Mouse (Mus musculus): ENCODE measurements around the gene Tcap. TPM values are rescaled to one million over a fixed set of nuclear protein-coding genes. Genes with fewer than 3 reads are reported as not detected.

Gene Tcap
- 0.56 TPM in 1 of 2 replicates, not detected in the other for total RNA-seq (2017)

DNA sequence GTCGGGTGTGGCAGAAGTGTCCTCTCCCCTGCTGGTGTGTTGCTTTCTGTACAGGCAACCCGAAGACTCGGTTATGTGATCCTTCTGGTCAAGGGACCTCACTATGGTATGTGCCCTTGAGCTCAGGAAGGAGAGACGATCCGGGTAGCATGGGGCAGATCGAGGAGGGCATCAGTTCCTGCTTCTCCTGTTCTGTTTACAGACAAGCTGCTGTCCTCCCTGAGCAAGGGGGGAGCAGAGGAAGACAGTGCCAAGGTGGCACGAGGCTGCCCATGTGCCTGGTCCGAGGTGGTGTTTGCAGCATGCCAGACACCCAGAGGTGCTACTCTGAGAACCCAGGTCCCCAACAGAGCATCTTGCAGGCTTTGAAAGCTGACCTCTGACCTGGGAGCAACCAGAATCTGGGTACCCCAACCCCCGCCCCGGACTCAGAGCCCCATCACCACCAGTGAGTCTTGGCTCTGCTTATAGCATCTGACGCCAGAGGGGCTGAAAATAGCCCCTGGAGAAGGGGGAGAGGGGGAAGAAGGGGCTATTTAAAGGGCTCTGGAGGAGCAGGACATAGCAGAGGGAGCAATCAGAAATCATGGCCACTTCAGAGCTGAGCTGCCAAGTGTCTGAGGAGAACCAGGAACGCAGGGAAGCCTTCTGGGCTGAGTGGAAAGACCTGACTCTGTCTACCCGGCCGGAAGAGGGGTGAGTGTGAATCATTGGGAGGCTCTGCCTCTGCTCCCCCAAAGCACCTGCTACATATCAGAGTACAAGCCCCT is at the start of gene Tcap:
Tcap (plus strand) TSS at position 551 of the 770 bp plus-strand sequence.
- ATAC-seq (replicated peaks in 1 of 2; ENCODE audit: insufficient read depth in 1 of 2, low FRiP score in 2 of 2, low TSS enrichment in 1 of 2, low read depth in 1 of 2, poor library complexity in 2 of 2, severe bottlenecking in 2 of 2), result no peak

- ATAC-seq (replicated peaks in 1 of 2; ENCODE audit: insufficient read depth in 1 of 2, low FRiP score in 2 of 2, low TSS enrichment in 1 of 2, low read depth in 1 of 2, poor library complexity in 2 of 2, severe bottlenecking in 2 of 2), result peak in 1 of 2 experiments; percentile 19; a peak in 1 of 4 replicates
These were observed 49.5 kb upstream of the Tcap start for GRCm38 (mm10) chr11:98333981-98334741.

DNA sequence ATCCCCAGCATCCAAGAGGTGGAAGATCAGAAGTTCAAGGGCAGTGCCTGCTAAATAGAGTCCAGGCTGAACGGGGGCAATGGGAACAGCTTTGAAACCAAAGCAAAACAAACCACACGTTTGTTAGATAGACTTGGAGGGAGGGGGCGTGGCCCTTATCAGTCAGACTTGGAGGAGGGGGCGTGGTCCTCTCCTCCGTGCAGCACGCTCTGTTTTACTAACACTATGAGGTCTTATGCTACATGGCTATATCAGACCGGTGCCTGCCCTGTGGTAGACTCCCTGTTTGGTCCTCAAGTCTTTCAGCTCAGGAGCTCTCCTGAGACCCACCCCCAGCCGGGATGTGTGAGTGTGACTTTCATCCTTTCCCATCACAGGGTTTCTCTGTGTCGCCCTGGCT is 48.4 kb upstream of the Tcap start:
- ATAC-seq (replicated peaks in 1 of 2; ENCODE audit: insufficient read depth in 1 of 2, low FRiP score in 2 of 2, low TSS enrichment in 1 of 2, low read depth in 1 of 2, poor library complexity in 2 of 2, severe bottlenecking in 2 of 2), result no peak

GRCm38 (mm10) chr11:98336245-98337107 is 47.1 kb upstream of the Tcap start:
- ATAC-seq (replicated peaks in 1 of 2; ENCODE audit: insufficient read depth in 1 of 2, low FRiP score in 2 of 2, low TSS enrichment in 1 of 2, low read depth in 1 of 2, poor library complexity in 2 of 2, severe bottlenecking in 2 of 2), result no peak

DNA sequence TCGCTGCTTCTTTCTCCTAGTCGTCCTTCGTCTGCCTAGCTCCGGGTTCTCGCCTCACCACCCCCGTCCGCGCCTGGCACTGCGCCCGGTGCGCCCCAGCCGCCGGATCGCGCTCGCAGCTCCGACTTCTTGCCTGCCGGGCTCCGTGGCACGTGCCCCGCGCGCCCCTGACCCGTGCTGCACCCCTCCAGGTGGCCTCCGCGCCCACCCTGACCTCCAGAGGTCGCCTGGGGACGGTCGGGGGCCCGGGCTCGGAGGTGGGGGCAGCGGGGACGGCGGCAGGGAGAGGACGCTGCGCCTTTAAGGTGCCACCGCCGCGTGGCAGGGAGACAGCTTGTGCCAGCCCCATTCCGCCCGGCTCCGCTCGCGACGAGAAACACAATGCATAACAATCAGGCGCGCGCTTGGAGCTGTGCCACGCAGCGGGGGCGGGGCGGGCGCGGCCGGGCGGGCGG is 45.1 kb upstream of the Tcap start:
- ATAC-seq (replicated peaks in 1 of 2; ENCODE audit: insufficient read depth in 1 of 2, low FRiP score in 2 of 2, low TSS enrichment in 1 of 2, low read depth in 1 of 2, poor library complexity in 2 of 2, severe bottlenecking in 2 of 2), result no peak

DNA sequence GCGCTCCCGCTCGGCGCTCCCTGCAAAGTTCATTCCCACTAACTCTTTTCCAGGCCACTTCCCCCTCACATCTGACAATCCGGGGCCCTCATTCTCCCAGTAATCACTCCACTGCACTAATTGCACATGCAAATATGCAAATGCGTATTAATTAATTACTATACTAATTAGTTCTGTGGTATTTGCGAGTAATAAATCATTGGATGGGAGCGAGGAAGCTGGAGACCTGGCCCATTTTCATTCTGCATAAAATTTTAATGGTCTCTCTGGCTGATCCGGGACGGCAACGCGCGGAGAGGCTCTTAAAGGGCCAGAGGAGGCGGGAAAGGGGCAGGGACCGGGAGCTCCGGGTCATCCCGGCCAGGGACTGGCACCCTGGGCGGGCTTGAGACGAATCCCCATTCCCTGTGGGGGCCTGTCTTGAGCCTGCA is 44.5 kb upstream of the Tcap start:
- no peak for ATAC-seq (replicated peaks in 1 of 2; ENCODE audit: insufficient read depth in 1 of 2, low FRiP score in 2 of 2, low TSS enrichment in 1 of 2, low read depth in 1 of 2, poor library complexity in 2 of 2, severe bottlenecking in 2 of 2)

DNA sequence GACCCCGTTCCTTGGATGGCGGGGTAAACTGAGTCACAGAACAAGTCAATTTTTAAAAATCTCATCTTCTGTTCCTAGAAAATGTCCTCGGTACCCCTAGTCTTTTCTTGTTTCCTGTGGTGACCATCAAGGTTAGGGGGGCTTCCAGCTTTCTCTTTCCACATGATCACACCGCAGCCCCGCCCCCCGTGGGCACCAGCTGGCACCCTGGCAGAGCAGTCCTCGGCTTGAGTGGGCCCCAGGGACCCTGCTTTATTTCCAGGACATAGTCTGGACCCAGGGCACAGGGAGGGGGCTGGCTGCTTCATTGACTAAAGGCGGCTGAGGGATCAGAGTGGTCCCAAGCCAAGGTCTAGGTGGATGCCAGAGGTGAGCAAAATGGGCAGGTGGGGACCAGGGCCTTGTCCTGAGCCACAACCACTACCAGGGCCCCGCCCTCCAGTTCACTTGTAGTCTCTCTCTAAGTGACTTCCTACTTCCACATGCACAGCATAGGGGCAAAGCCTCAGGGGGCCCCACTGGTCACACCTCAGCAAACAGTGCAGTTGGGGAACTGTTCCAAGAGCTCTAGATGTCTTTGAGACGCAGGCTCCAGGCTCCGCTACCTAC is 43.8 kb upstream of the Tcap start:
- ATAC-seq (replicated peaks in 1 of 2; ENCODE audit: insufficient read depth in 1 of 2, low FRiP score in 2 of 2, low TSS enrichment in 1 of 2, low read depth in 1 of 2, poor library complexity in 2 of 2, severe bottlenecking in 2 of 2), result no peak

GRCm38 (mm10) chr11:98340597-98340996 is 43.0 kb upstream of the Tcap start:
- no peak for ATAC-seq (replicated peaks in 1 of 2; ENCODE audit: insufficient read depth in 1 of 2, low FRiP score in 2 of 2, low TSS enrichment in 1 of 2, low read depth in 1 of 2, poor library complexity in 2 of 2, severe bottlenecking in 2 of 2)

DNA sequence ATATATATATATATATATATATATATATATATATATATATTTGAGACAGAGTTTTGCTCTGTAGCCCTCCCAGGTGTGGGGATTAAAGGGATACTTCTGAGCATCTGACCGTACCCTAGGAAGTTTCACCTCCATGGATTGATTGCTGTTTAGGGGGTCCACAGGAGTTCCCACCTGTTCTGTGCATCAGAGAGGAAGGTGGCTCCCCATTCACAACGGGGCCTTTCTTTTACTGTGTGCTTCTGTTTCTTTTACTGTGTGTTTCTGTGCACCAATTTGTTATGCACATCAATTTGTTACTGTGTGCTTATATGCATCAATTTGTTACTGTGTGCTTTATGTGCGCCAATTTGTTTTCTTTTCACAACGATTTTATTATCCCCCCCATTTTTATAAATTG is 42.4 kb upstream of the Tcap start:
- ATAC-seq (replicated peaks in 1 of 2; ENCODE audit: insufficient read depth in 1 of 2, low FRiP score in 2 of 2, low TSS enrichment in 1 of 2, low read depth in 1 of 2, poor library complexity in 2 of 2, severe bottlenecking in 2 of 2), result no peak

DNA sequence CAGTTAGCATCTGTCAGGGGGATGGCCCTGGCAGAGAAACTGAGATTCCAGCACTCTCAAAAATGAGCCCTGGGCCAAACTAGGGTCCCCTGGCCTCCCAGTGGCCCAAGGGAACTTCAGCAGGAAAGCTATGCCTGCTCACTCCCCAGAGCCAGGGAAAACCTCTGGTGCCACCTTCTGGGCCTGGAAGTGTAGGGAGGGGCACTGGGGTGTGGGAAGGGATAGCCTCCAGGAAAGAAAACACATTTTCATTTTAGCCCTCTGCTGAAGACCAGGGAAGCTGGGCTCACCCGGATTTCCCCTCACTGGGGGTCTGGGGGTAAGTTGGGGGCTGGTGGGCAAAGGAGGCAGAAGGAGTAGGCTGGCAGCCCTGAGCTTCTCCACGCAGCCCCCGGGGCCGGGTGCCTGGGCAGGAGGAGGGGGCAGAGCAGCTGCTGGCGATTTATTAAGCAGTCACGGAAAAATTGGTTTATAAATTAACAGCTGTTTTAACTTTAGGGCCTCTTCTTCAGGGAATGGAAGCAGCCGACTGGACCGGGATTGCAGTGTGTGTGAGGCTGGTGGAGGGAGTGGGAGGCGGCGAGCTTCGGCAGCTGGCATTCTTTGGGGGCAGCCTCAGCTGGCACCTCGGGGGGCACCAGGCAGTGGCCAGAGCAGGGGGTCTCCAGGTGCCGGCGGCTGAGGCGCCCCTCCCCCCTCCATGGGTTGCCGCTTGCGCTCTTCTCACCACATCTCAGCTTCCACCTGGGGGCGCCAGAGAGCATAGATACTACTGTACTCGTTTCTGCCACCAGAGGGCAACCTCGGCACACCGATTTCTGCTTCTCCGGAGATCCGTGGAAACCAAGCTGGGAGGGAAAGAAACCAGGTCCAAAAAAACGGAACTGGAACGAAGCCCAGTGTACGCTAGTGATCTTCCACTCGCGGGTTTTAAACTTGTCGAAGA is 41.3 kb upstream of the Tcap start:
- ATAC-seq (replicated peaks in 1 of 2; ENCODE audit: insufficient read depth in 1 of 2, low FRiP score in 2 of 2, low TSS enrichment in 1 of 2, low read depth in 1 of 2, poor library complexity in 2 of 2, severe bottlenecking in 2 of 2), result peak; percentile 76 to 90

DNA sequence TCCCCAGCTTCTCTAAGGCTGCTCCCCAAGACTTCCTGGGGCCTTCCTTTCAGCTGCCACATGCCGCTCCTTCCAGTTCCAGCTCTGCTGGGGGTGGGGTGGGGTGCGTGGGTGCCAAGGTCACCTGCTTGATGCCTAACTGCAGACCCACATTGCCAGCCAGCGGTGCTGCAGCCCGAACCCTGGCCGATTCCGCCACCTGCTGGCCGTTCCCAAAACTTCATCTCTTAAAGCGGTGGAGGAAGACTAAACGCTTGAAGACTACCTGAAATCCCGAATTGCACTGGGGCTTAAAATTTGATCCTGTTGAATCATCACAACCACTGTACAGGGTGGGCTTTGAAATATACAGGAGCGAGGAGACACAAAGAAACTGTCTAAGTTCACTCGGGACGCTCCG is 38.4 kb upstream of the Tcap start:
- peak; percentile 43 to 50; a peak in 2 of 4 replicates for ATAC-seq (replicated peaks in 1 of 2; ENCODE audit: insufficient read depth in 1 of 2, low FRiP score in 2 of 2, low TSS enrichment in 1 of 2, low read depth in 1 of 2, poor library complexity in 2 of 2, severe bottlenecking in 2 of 2)

GRCm38 (mm10) chr11:98346168-98346567 is 37.4 kb upstream of the Tcap start:
- ATAC-seq (replicated peaks in 1 of 2; ENCODE audit: insufficient read depth in 1 of 2, low FRiP score in 2 of 2, low TSS enrichment in 1 of 2, low read depth in 1 of 2, poor library complexity in 2 of 2, severe bottlenecking in 2 of 2), result no peak

DNA sequence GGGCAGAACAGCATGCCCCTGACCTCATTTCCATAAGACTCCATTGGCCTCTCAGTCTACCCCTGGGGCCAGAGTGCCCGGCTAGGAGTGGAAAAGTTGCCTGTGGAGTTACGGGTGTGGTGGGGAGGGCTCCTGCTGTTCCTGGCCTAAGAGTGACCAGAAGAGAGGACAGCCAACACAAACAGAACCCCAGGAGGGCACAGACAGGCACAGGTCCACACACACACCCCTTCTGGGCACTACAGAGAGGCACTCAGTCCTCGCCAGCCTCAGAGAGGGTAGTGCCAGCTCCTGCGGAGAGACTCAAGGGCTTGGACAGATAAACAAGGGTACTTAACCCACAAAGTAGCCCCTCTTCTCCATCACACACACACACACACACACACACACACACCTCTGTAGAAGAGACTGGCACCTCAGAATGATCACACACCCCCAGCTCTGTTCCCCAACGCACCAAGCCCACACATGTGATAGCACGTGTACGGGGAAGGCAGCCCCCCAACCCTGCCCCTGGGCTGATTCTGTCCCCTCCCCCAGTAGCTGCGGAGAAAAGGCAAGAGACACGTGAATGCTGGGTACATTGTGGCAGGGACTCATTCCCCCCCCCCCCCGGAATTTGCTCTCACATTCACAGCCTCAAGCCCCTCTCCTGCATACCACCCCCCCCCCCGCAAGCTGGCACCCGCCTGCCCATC is 36.1 kb upstream of the Tcap start:
- no peak for ATAC-seq (replicated peaks in 1 of 2; ENCODE audit: insufficient read depth in 1 of 2, low FRiP score in 2 of 2, low TSS enrichment in 1 of 2, low read depth in 1 of 2, poor library complexity in 2 of 2, severe bottlenecking in 2 of 2)

- ATAC-seq (replicated peaks in 1 of 2; ENCODE audit: insufficient read depth in 1 of 2, low FRiP score in 2 of 2, low TSS enrichment in 1 of 2, low read depth in 1 of 2, poor library complexity in 2 of 2, severe bottlenecking in 2 of 2), result peak in 1 of 2 experiments; percentile 30; a peak in 2 of 4 replicates
These were observed 35.3 kb upstream of the Tcap start, which contains the start of gene Ppp1r1b for GRCm38 (mm10) chr11:98348083-98348961. Gene Ppp1r1b (plus strand): TSS chr11:98348404.

- no peak for ATAC-seq (replicated peaks in 1 of 2; ENCODE audit: insufficient read depth in 1 of 2, low FRiP score in 2 of 2, low TSS enrichment in 1 of 2, low read depth in 1 of 2, poor library complexity in 2 of 2, severe bottlenecking in 2 of 2)
These were observed 34.3 kb upstream of the Tcap start for GRCm38 (mm10) chr11:98349308-98349707.
